Mouse (Mus musculus) megakaryocyte progenitor cell, adult 5-6 weeks (primary cell): ENCODE data around the gene Foxn3. TPM values are rescaled to one million over a fixed set of nuclear protein-coding genes. Genes with fewer than 3 reads are reported as not detected.
A peak's percentile ranks its signal among the peaks of the same experiment; 100 is the strongest.

Source experiments
- ATAC-seq: replicated peaks from 2 replicates; pipeline ENCODE4 v1.8.0; 2016; ENCODE audit warnings: mild to moderate bottlenecking, moderate TSS enrichment, inconsistent platforms; ENCODE audit not compliant: poor library complexity
- total RNA-seq, 2 experiments: library from RNA; stranded (forward) in 1 of 2; stranded (reverse) in 1 of 2; fragments of 157-497, 149-512 nt in 1 of 2; fragments of 200-1000 nt in 1 of 2; gene quantifications; 2 replicates each; pipeline versions ENCODE4 v1.2.3 to v1.2.4; 2015 to 2017

Gene Foxn3
- total RNA-seq (2015) (45.5 and 55.2 TPM in 2 replicates), total RNA-seq (2017) (17.7 and 21.6 TPM in 2 replicates)

GRCm38 (mm10) chr12:99563219-99564059, at the start of gene Foxn3:
Gene Foxn3 (minus strand): TSS chr12:99563582.
- ATAC-seq, result peak; percentile 38

DNA sequence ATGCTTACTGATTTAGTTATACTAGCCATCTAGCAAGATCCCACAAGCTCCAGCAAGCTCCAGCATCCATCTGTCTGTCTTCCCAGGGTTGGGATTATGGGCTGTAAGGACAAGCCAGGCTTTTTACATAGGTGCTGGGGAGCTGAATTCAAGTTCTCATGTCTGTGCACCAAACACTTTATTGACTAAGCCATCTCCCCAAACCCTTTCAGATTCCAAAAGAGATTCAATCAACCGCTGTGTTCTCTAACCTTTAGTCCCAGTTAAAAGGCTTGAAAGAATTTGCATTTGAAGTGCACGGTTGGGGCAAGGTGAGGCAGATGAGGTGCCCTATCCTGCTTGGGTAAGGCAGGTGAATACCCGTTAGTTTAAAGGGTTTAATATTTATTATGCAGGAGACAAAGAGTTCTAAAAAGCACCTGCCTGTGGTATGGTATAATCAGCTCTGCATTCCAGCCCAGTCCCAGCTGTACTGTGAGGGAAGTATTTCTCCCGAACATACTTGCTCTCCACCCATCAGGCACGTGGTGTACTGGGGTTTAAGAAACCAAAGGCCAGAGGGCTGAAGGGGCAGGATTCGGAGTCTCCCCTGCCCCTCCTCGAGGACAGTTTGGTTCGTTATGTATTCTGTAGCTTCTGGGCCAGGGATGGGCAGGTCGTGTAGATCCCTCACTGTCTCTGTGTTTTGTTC, 48.9 kb upstream of the Foxn3 start:
- no peak for ATAC-seq

- ATAC-seq, result no peak
These were observed 47.5 kb upstream of the Foxn3 start for GRCm38 (mm10) chr12:99610868-99611267.

DNA sequence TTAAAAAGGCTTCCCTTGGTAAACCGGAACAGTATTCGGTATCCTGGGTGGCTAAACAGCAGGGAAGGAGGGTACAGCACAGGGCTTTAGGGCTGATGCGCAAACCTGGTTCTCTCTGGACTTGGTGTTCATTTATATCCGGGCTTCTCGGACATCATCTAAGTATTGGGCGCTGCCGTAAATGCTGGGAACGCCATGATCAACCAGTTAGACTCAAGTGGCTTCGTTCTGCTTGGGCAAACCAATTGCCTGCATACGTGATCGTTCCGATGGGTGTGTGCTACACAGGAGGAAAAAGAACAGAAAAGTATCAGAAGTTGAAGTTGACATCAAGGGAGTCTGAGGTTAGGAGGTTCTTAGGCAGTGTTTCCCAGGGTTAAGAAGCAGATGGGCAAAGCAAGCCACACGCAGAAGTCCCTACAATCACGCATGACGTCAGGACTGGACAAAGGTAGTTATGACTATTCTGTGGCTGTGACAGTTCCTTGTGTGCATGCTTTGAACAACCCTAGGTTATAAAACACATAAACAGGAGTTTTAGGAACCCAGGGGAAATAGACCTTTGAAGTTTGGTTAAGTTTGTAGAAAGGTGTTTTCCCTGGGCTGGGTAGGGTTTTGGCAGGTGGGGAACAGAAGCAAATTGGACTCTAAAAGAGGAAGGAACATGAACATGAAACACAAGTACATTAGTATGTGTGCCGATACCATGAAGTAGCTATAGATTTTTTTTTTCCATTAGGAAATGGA, 46.9 kb upstream of the Foxn3 start:
- ATAC-seq, result no peak

DNA sequence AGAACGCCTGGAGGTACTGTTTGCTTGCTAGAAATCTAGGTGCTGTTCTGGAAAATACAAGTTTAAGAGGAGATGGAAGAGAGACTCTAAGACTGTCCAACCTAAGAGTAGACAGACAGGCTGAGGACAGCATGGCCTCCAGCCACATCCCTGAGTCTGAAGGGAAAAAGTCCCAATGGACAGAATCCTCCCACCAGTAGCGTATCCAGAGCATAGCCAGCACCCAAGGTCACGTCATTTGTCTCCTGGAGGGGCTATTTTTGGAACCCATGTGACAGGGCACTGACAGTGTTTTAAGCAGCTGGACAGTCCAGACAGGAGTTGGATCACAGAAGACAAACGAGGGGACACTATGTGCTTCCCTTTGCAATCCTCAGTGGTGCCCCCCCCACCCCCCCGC, 46.3 kb upstream of the Foxn3 start:
- no peak for ATAC-seq

GRCm38 (mm10) chr12:99608279-99608955, 45.0 kb upstream of the Foxn3 start:
- ATAC-seq, result peak; percentile 76

- ATAC-seq, result no peak
These were observed 40.0 kb upstream of the Foxn3 start for GRCm38 (mm10) chr12:99603381-99603780.

GRCm38 (mm10) chr12:99601841-99602240, 38.5 kb upstream of the Foxn3 start:
- ATAC-seq, result no peak

DNA sequence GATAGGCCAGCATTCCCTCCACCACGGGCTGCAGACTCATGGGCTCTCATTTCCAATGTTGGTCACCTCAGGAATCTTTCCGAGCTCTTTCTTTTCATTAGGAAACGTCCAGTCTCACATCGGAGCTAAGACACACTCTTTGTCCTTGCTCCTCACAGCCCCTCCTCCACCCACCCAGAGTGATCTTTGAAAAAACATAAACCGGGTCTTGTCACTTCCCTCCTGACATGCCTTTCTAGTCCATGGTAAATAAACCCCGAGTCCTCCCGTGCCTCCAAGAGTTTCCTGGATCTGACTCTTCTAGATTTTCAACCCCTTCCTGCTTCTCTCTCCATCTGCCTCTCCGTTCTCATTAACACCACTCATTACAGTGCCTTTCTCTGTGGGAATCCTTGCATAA, 38.0 kb upstream of the Foxn3 start:
- ATAC-seq, result no peak

GRCm38 (mm10) chr12:99599606-99600005, 36.2 kb upstream of the Foxn3 start:
- no peak for ATAC-seq

DNA sequence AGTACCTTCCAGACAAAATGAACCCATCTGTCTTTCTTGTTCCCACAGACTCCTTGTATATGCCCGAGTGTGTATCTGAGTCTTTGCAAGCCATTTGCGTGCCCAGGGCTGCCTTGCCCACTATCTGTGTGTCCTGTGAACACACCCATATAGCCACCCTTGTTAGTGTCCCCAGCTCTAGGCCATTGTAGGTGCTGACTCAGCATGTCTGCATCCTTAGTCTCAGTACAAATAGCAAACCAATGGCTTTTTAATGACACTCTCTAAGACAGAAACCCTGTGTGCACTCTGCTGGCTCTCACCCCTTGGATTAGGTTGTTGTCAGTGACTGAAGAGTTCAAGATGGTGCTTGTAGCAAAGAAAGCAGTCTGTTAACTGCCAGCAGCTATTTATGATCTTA, 33.0 kb upstream of the Foxn3 start:
- no peak for ATAC-seq

GRCm38 (mm10) chr12:99587338-99587737, 24.0 kb upstream of the Foxn3 start:
- ATAC-seq, result no peak

DNA sequence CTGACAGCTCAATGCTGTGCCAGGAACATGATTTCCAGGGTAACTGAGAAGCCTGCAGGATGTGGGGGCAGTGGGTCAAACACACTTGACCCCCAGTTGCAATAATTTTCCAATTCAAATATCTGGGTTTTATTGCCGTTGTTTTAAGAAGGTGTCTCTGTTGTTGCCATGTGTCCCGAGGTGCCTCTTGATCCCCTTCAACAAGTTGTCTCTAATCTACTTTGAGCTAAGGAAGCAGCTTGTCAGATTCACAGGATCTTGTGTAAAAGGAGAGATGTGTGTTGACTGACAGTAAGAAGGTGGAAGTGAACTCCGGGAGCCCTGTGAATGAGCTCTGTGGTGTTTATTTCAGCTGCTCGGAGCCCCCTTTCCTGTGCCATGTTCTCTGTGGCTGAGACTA, 16.6 kb upstream of the Foxn3 start:
- no peak for ATAC-seq

DNA sequence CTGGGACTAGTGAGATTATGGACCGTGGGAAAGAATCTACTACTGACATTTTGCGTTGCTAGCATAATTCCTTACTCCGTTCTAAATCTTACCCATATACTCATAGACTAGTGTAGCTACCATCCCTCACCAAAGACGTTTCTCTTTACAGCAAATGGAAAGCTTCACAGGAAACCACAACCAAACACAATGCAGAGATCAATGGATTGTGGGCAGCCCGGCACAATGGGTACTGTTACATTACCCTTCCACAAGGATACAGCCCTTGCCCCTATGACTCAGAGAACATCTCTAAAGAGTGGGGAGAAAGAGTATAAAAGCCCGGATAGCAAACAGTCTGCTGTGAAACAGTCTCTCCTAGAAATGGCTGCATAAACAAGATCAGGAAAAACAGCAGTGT, 13.3 kb upstream of the Foxn3 start:
- no peak for ATAC-seq

GRCm38 (mm10) chr12:99574299-99574698, 10.9 kb upstream of the Foxn3 start:
- ATAC-seq, result peak; percentile 60

DNA sequence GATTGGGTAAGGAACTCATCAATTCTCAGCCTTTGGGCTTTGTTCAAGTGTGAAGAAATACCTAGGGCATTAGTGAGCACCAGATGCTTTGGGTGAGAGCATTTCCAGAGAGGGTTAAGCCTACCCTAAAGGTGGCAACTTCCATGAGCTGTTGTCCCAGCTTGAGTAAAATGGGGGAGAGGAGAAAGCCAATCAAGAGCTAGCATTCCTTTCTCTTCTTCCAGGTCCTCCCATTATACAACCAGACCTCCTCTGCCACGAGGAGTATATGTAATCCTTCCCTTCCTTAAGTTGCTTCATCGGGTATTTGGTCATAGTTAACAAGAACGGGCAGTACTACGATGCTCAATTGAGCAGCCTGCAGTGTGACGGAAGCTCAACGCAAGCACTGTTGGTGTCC, 9.7 kb upstream of the Foxn3 start:
- ATAC-seq, result no peak

DNA sequence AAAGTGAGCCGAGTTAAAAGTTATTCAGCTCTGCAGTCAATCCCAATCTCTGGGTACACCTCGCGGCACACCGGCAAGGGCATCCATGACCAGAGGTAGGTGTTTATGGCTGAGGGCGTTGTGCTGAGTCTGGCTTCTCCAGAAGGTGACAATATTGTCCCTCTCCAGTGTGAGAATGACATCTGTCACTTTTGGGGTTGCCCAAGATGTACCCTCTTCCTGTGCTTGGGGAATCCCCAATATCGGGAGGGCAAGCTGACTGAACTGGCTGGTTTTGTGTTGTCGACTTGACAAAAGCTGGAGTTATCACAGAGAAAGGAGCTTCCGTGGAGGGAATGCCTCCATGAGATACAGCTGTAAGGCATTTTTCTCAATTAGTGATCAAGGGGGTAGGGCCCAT, 8.6 kb upstream of the Foxn3 start:
- ATAC-seq, result no peak

GRCm38 (mm10) chr12:99570197-99570956, 7.0 kb upstream of the Foxn3 start:
- no peak for ATAC-seq

- no peak for ATAC-seq
These were observed 2.2 kb upstream of the Foxn3 start for GRCm38 (mm10) chr12:99565606-99566005.

GRCm38 (mm10) chr12:99564301-99564910, 1.0 kb upstream of the Foxn3 start:
- no peak for ATAC-seq
